Mouse (Mus musculus) T-cell, adult 2 months (primary cell): ENCODE data around the gene Ptpn13.

Experiments used
- DNase-seq: peaks from one replicate; pipeline ENCODE4 v3.0.0; 2022; ENCODE audit warnings: low spot score

Gene Ptpn13

GRCm38 (mm10) chr5:103647320-103647719 lies 222.3 kb downstream of the Ptpn13 start:
- no peak for DNase-seq
